Mouse (Mus musculus): ENCODE results near the gene Pld6. TPM values are rescaled to one million over a fixed set of nuclear protein-coding genes. Genes with fewer than 3 reads are reported as not detected.

The Pld6 gene
- polyA plus RNA-seq, 1 experiment from 2014 or later = 1.5 TPM

Other genes starting within 250 kb of the Pld6 start
- 0.06 and 0.12 TPM in 2 replicates for gene Nlrp3, start 246.1 kb downstream of the Pld6 start, polyA plus RNA-seq (2014; fragmentation: Nextera tagmentation; extraction: Ambion mirVana)
- not detected in 2 replicates for gene Olfr222, start 211.4 kb downstream of the Pld6 start, polyA plus RNA-seq (2014; fragmentation: Nextera tagmentation; extraction: Ambion mirVana)
- not detected in 2 replicates for gene Olfr223, start 194.4 kb downstream of the Pld6 start, polyA plus RNA-seq (2014; fragmentation: Nextera tagmentation; extraction: Ambion mirVana)
- 55.6 and 63.4 TPM in 2 replicates for gene Mprip, start 126.3 kb downstream of the Pld6 start, polyA plus RNA-seq (2014; fragmentation: Nextera tagmentation; extraction: Ambion mirVana)
- gene Flcn, start 22.4 kb upstream of the Pld6 start, polyA plus RNA-seq (2014; fragmentation: Nextera tagmentation; extraction: Ambion mirVana) = 29.4 and 36.6 TPM in 2 replicates
- gene Nt5m, start 51.8 kb upstream of the Pld6 start, polyA plus RNA-seq (2014; fragmentation: Nextera tagmentation; extraction: Ambion mirVana) = 52.6 and 54.8 TPM in 2 replicates
- 232 and 257 TPM in 2 replicates for gene Cops3, start 52.2 kb upstream of the Pld6 start, polyA plus RNA-seq (2014; fragmentation: Nextera tagmentation; extraction: Ambion mirVana)
- 35.7 and 35.9 TPM in 2 replicates for gene Med9, start 160.6 kb upstream of the Pld6 start, polyA plus RNA-seq (2014; fragmentation: Nextera tagmentation; extraction: Ambion mirVana)
- 0.66 and 0.75 TPM in 2 replicates for gene Rasd1, start 177.3 kb upstream of the Pld6 start, polyA plus RNA-seq (2014; fragmentation: Nextera tagmentation; extraction: Ambion mirVana)